In the genomic region with DNA sequence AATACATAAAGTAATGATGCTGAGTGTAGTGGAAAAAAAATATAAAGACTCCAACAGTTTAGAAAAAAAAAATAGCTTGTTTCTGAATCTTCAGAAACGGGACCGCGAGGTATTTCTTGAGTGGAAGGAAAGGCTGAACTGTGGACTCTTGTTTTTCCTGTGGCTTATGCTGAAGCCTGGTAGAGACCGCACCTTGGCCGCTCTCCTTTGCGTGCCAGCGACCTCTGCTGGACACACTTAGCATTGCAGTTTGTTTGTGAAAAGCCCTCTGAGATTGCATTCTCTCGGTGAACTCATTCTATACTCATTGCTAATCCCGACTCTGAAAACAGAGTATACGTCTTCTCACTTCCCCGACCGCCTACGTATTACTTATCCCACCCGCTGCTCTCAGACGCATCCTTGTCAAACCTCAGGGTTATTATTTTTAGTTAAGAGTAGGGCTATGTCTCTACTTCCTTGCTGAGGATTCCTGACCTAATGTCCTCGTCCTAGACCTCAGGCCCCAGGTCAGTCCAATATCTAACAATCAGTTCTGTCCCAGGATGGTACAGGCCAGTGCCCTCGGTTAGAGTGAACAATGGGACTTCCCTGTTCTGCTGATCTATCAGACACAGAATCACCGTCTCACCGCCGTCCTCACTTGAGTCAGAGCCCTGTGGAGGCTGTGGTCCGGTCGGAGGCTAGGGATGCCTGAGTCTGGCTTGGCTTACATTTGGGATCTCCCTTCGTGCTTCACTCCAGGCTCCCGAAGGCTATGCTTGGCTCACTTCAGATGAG, we compare ENCODE assay signal across 8 mouse cellular contexts.
A peak's percentile ranks its signal among the peaks of the same experiment; 100 is the strongest.
DNase-seq lines count a peak whose midpoint lies in the region; ATAC-seq and TF ChIP-seq lines count a peak whose summit lies in the region.

No protein-coding gene starts in this region.

- H3K4me2 ChIP-seq in forebrain, embryonic 16.5 days (ENCODE audit: low read length) = peak overlapping the region; percentile 32
- peak overlapping the region; percentile 29; the same call in 1 of the 2 replicates for H3K4me2 ChIP-seq in lung, embryonic 16.5 days (ENCODE audit: low read depth, low read length)

- H3K27me3 ChIP-seq in forebrain, embryonic 16.5 days (replicated peaks; ENCODE audit: control insufficient read depth, insufficient read depth, low read length) = no peaks in the 10 kb centered on the region
- no peaks in the 10 kb centered on the region for H3K27me3 ChIP-seq in lung, embryonic 16.5 days (ENCODE audit: control insufficient read depth, insufficient read depth, low read depth, low read length)

- in situ Hi-C loops in ES-E14 (cut with MboI; ENCODE audit: low sequenced_read_pairs in 2 of 2, unreplicated experiment in 2 of 2) = loop anchor here (10.0 kb wide), 1 partner anchor 107 kb away; a partner anchor contains a TSS

- ATAC-seq in forebrain, embryonic 16.5 days = peak; percentile 87
- ATAC-seq in hematopoietic stem cell, adult 5-6 weeks (replicated peaks in 1 of 2; ENCODE audit: insufficient read depth in 1 of 2, low FRiP score in 2 of 2, low TSS enrichment in 1 of 2, low read depth in 1 of 2, poor library complexity in 2 of 2, severe bottlenecking in 2 of 2) = peak; percentile 90 to 91
- ATAC-seq in lung, embryonic 16.5 days (ENCODE audit: low read depth) = peak; percentile 41; the same call in 1 of the 2 replicates

- peak; percentile 71 for DNase-seq in ES-E14 (ENCODE audit: low read depth, low spot score)
- DNase-seq in cerebellum, adult 11 months = peak; percentile 58
- DNase-seq in layer of hippocampus, adult 8-10 months (ENCODE audit: low spot score in 2 of 2) = peak; percentile 19 to 74
- peak; percentile 72 for DNase-seq in ovary, postnatal 14 days (ENCODE audit: low spot score)
- peak; percentile 47 to 82 for DNase-seq in thymus, postnatal 10 days (ENCODE audit: low spot score in 2 of 2)

- H3K4me1 ChIP-seq in ES-E14 (ENCODE audit: control insufficient read depth in 2 of 2, insufficient read depth in 2 of 2, low read length in 2 of 2, poor library complexity in 1 of 2) = no peaks in the 10 kb centered on the region; a peak in 1 of 4 replicates
- peaks cover 4% of the 10 kb centered on the region; the same call in 1 of the 2 replicates for H3K4me1 ChIP-seq in forebrain, embryonic 16.5 days (replicated peaks; ENCODE audit: control insufficient read depth, insufficient read depth, low read length)
- H3K4me1 ChIP-seq in lung, embryonic 16.5 days (replicated peaks; ENCODE audit: control insufficient read depth, insufficient read depth, low read length) = no peaks in the 10 kb centered on the region

- H3K27ac ChIP-seq in ES-E14 (ENCODE audit: insufficient read depth, low read depth, low read length, poor library complexity, severe bottlenecking) = no peak overlapping the region
- no peak overlapping the region for H3K27ac ChIP-seq in forebrain, embryonic 16.5 days (ENCODE audit: low read length)
- no peak overlapping the region for H3K27ac ChIP-seq in lung, embryonic 16.5 days (ENCODE audit: low read length)

- H3K4me3 ChIP-seq in ES-E14 (ENCODE audit: insufficient read depth in 1 of 2, low read depth in 1 of 2, low read length in 2 of 2, poor library complexity in 1 of 2, severe bottlenecking in 1 of 2) = no peak overlapping the region; a peak in 1 of 4 replicates
- no peak overlapping the region for H3K4me3 ChIP-seq in forebrain, embryonic 16.5 days (replicated peaks; ENCODE audit: low read length)
- H3K4me3 ChIP-seq in lung, embryonic 16.5 days (ENCODE audit: low read length) = no peak overlapping the region

- WGBS in forebrain, embryonic 16.5 days = 27% methylated on average over 24 of the region's 24 CpGs
- WGBS in lung, embryonic 16.5 days = 26% methylated on average over 24 of the region's 24 CpGs

- H3K9me3 ChIP-seq in ES-E14 (ENCODE audit: control insufficient read depth, insufficient read depth, low read depth, low read length) = no peaks in the 10 kb centered on the region
- no peaks in the 10 kb centered on the region for H3K9me3 ChIP-seq in forebrain, embryonic 16.5 days (ENCODE audit: control insufficient read depth, low read length)
- H3K9me3 ChIP-seq in lung, embryonic 16.5 days (ENCODE audit: control insufficient read depth, low read length) = no peaks in the 10 kb centered on the region

- H3K9ac ChIP-seq in ES-E14 (ENCODE audit: insufficient read depth, low read depth, low read length, poor library complexity, severe bottlenecking) = no peak overlapping the region
- H3K9ac ChIP-seq in forebrain, embryonic 16.5 days (replicated peaks; ENCODE audit: low read depth, low read length) = peak overlapping the region; percentile 9; the same call in 1 of the 2 replicates
- H3K9ac ChIP-seq in lung, embryonic 16.5 days (ENCODE audit: low read length) = no peak overlapping the region

- no peaks in the 10 kb centered on the region for H3K36me3 ChIP-seq in ES-E14 (ENCODE audit: control insufficient read depth, insufficient read depth, low read length, poor library complexity, severe bottlenecking)
- H3K36me3 ChIP-seq in forebrain, embryonic 16.5 days (ENCODE audit: control insufficient read depth, insufficient read depth) = no peaks in the 10 kb centered on the region
- H3K36me3 ChIP-seq in lung, embryonic 16.5 days (ENCODE audit: control insufficient read depth, insufficient read depth, low read length) = no peaks in the 10 kb centered on the region

TF ChIP-seq in ES-E14, 5 proteins besides CTCF, POLR2A, EP300 and RAD21:
- TF ChIP-seq ZNF384 (IDR thresholded peaks at IDR 0.05; ENCODE audit: low read depth, low read length) (no peak), ZC3H11A (IDR thresholded peaks at IDR 0.05; ENCODE audit: borderline replicate concordance, low read depth, low read length) (peak; percentile 58; the same call in 1 of the 2 replicates)
